Mouse (Mus musculus) C2C12 (cell line): Measurements from ENCODE around the gene Gtpbp8. TPM values are rescaled to one million over a fixed set of nuclear protein-coding genes. Genes with fewer than 3 reads are reported as not detected.

Experiments
- H3K27me3 ChIP-seq: one replicate; pipeline ENCODE4 v1.6.1; 2011; ENCODE audit not compliant: control insufficient read depth, insufficient read depth, insufficient read length
- H3K36me3 ChIP-seq: one replicate; pipeline ENCODE4 v1.6.1; 2011; ENCODE audit not compliant: control insufficient read depth, insufficient read depth
- H3K4me3 ChIP-seq: one replicate; pipeline ENCODE4 v1.5.1; 2011; ENCODE audit warnings: mild to moderate bottlenecking, control low read depth; ENCODE audit not compliant: poor library complexity, insufficient read depth, severe bottlenecking
- H3K79me2 ChIP-seq: one replicate; pipeline ENCODE4 v1.6.1; 2011; ENCODE audit not compliant: control insufficient read depth, insufficient read depth
- H3K79me3 ChIP-seq: one replicate; pipeline ENCODE4 v1.6.1; 2011; ENCODE audit warnings: low read depth, control low read depth
- H3ac ChIP-seq: one replicate; pipeline ENCODE3; 2011; ENCODE audit warnings: low read depth; ENCODE audit not compliant: control insufficient read depth, insufficient read length
- CEBPB ChIP-seq: IDR thresholded peaks from one replicate; pipeline ENCODE4 v1.6.1; 2011; ENCODE audit warnings: low read depth, mild to moderate bottlenecking, control low read depth, moderate library complexity
- CTCF ChIP-seq: IDR thresholded peaks from one replicate; pipeline ENCODE4 v1.5.1; 2011; ENCODE audit not compliant: control insufficient read depth, insufficient read depth, insufficient read length
- FOSL1 ChIP-seq: IDR thresholded peaks from one replicate; pipeline ENCODE4 v1.8.0; 2011; ENCODE audit warnings: mild to moderate bottlenecking, low read length; ENCODE audit not compliant: poor library complexity, insufficient read depth, severe bottlenecking
- MAX ChIP-seq: IDR thresholded peaks from one replicate; pipeline ENCODE4 v1.6.1; 2011; ENCODE audit warnings: mild to moderate bottlenecking, control low read depth
- MYOD1 ChIP-seq: IDR thresholded peaks from one replicate; pipeline ENCODE4 v1.6.1; 2011; ENCODE audit warnings: low read depth; ENCODE audit not compliant: control insufficient read depth, insufficient read length
- MYOG ChIP-seq: IDR thresholded peaks from one replicate; pipeline ENCODE4 v1.6.1; 2011; ENCODE audit not compliant: control insufficient read depth, insufficient read length; ENCODE audit errors: extremely low read depth
- USF1 ChIP-seq: IDR thresholded peaks from one replicate; pipeline ENCODE4 v1.6.1; 2011; ENCODE audit warnings: low read depth, mild to moderate bottlenecking, control low read depth, moderate library complexity
- polyA plus RNA-seq: library from polyadenylated mRNA; unstranded; fragments of >200 nt; fragmentation: generic; extraction: Trizol; gene quantifications from one replicate; pipeline ENCODE4 v1.2.1, GENCODE M21; 2012; ENCODE audit warnings: missing spikeins

Gene Gtpbp8
- polyA plus RNA-seq, 1 experiment, result 6.8 TPM

DNA sequence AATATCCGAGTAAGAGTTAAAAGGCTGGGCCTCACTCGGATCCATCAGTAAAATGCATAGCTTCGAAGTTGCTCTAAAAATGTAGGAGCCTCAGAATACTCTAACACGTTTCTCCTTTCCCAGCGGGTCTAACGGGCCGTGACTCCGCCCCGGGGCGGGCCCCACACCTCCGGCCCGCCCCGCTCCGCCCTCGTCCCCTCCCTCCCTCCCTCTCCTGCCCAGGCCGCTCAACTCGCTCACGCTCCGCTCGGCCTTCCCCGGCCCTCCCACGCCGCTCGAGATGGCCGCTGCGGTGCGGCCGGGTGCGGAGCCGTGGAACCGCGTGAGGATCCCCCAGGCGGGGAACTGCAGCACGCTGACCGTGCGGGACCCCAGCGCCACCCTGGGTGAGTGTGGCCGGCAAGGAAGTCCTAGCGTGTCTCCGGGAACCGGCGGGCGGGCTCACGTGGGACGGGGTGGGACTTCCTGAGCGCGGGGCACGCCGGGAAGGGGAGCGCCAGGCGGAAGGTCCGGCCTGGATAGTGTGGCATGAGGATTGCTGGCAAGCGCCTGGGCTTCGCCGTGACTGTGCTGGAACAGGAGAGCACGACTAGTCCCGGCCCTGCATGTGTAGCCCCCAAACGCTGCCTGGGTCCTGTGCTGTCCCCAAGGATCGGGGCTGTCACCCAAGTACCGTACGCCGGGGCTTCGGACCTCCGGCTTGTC lies 21.9 kb downstream of the Gtpbp8 start, which contains the start of gene Nepro:
TSS of gene Nepro (plus strand) at position 219 of the 705 bp plus-strand sequence.
- Histone ChIP-seq H3ac (peak within 1 kb of the TSS; percentile 98), H3K36me3 (peaks cover 25% of the 10 kb centered on the region), H3K79me3 (peaks cover 51% of the 10 kb centered on the region), H3K4me3 (peak within 1 kb of the TSS; percentile 65), H3K27me3 (no peaks in the 10 kb centered on the region), H3K79me2 (peaks cover 63% of the 10 kb centered on the region)
- peak; percentile 64 for TF ChIP-seq MAX
- no peak for TF ChIP-seq CEBPB
- TF ChIP-seq USF1, result peak; percentile 51

DNA sequence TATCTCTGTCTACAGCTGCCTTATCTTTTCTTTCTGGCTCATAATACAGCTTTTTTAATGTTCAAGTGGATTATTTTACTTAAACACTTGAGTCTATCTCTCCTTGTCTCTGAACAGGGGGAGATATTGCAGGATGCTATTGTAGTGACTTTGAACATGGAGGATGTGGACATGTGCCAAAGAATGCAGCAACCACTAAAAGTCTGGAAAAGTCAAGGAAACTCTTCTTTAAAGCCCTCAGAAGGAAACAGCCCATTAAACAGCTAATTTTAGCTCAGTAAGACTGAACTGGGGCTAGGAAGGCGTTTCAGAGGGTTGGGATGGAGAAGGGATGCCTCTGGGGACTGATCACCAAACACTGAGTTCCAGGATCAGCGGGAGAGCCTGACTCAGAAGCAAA lies 23.5 kb downstream of the Gtpbp8 start:
- TF ChIP-seq USF1 (no peak), FOSL1 (no peak), MAX (no peak), MYOD1 (no peak)
- Histone ChIP-seq H3ac (no peak overlapping the region), H3K79me2 (peaks cover 47% of the 10 kb centered on the region), H3K36me3 (peaks cover 14% of the 10 kb centered on the region), H3K79me3 (peaks cover 37% of the 10 kb centered on the region), H3K27me3 (no peaks in the 10 kb centered on the region), H3K4me3 (no peak overlapping the region)

DNA sequence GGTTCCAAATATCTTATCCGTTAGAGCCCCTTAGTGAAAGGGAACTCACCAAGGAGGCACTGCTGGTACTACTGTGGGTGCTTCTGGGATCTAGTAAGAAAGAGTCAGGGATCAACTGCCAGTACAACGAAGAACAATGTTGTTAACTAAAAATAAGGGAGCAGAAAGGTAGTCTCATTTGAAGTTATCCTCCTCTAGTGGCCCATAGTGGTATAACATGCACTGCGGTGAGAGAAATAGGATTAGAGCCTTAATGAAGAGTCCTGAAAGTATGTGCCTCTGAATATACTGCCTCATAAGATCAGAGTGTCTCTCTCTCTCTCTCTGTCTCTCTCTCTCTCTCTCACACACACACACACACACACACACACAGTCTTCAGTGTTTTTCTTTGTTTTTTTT lies 25.6 kb downstream of the Gtpbp8 start:
- Histone ChIP-seq H3K36me3 (peaks cover 4% of the 10 kb centered on the region), H3K79me3 (peaks cover 17% of the 10 kb centered on the region), H3K27me3 (no peaks in the 10 kb centered on the region), H3K4me3 (no peak overlapping the region), H3ac (no peak overlapping the region), H3K79me2 (peaks cover 25% of the 10 kb centered on the region)
- TF ChIP-seq FOSL1, result no peak
- TF ChIP-seq USF1, result no peak
- TF ChIP-seq MAX, result no peak
- no peak for TF ChIP-seq MYOD1
- TF ChIP-seq CTCF, result no peak
- no peak for TF ChIP-seq MYOG
- no peak for TF ChIP-seq CEBPB

DNA sequence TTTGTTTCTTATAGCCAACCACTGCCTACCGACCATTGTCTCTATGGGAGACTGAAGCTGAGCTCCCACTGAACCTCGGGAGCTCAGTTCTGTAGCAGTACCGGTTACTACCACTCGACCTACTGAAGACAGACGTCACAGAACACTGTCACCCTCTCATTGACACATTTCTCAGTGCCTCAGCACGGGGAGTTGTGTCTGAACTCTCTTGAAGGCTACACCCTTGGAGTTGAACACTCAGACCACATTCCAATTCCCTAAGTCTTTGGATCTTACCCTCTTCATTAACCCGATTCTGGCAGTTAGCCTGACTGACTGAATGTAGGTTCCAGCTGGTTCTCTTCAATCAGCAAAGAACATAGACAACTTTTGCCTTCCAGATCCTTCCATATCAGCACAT lies 26.8 kb downstream of the Gtpbp8 start:
- Histone ChIP-seq H3K79me3 (peaks cover 6% of the 10 kb centered on the region), H3K79me2 (peaks cover 14% of the 10 kb centered on the region), H3K36me3 (peaks cover 4% of the 10 kb centered on the region), H3ac (no peak overlapping the region), H3K4me3 (no peak overlapping the region), H3K27me3 (no peaks in the 10 kb centered on the region)
- TF ChIP-seq MAX, result no peak
- no peak for TF ChIP-seq CEBPB
- TF ChIP-seq USF1, result no peak
- no peak for TF ChIP-seq MYOG
- no peak for TF ChIP-seq MYOD1
- no peak for TF ChIP-seq FOSL1
- TF ChIP-seq CTCF, result no peak

DNA sequence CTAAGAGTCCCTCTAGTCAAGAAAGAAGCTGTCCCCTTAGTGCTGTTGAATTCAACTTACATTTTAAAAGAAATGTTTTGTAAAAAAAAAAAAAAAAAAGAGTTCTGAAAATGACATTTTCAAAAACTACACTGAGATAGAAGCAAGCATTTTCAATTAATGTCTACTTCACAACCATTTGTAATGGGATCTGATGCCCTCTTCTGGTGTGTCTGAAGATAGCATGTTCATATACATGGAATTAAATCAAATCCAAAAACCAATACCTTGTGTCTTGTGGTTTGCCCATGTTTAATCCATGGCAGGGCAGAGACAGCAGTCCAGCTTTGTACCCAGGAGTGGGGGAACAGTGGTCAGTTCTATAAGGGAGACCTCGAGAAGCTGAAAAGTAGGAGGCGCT lies 28.3 kb downstream of the Gtpbp8 start:
- H3K4me3 ChIP-seq, result no peak overlapping the region
- TF ChIP-seq CTCF (no peak), USF1 (no peak), CEBPB (no peak), FOSL1 (no peak), MYOG (no peak)
- H3K79me2 ChIP-seq, result peaks cover 3% of the 10 kb centered on the region
- H3K36me3 ChIP-seq, result peaks cover 4% of the 10 kb centered on the region
- no peaks in the 10 kb centered on the region for H3K27me3 ChIP-seq
- H3K79me3 ChIP-seq, result peaks cover 1% of the 10 kb centered on the region
- H3ac ChIP-seq, result no peak overlapping the region

DNA sequence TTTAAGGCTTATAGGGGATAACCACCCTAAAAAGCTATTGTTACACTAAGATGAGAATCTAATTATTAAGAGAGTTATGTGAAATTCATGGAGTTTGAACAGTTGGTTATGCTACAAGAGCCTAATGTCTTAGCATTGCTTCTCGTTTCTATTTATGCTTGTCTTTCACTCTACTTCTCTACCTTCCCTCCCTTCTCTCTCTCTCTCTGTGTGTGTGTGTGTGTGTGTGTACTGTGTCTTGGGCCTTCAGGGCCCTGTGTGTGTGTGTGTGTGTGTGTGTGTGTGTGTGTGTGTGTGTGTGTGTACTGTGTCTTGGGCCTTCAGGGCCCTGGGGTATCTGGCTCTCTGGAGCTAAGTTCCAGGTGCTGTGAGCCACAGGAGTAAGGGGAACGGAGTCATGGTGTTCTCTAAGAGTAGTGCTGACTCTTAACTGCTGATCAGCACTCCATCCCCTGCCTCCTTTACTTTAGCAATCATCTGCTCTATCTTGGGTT lies 29.0 kb downstream of the Gtpbp8 start:
- no peaks in the 10 kb centered on the region for H3K79me3 ChIP-seq
- H3ac ChIP-seq, result no peak overlapping the region
- no peaks in the 10 kb centered on the region for H3K79me2 ChIP-seq
- H3K36me3 ChIP-seq, result peaks cover 4% of the 10 kb centered on the region
- no peaks in the 10 kb centered on the region for H3K27me3 ChIP-seq
- H3K4me3 ChIP-seq, result no peak overlapping the region
- no peak for TF ChIP-seq USF1
- no peak for TF ChIP-seq MYOD1
